Mouse (Mus musculus) kidney, postnatal 36 days (tissue): ENCODE data around the gene Arhgef25.
A peak's percentile ranks its signal among the peaks of the same experiment; 100 is the strongest.
"Not testable (repeated sequence)": the region's sequence is repeated elsewhere in the genome, so short reads cannot be mapped to it uniquely, and the experiment has no call there.

Source experiments
- DNase-seq, 2 experiments: peaks; one replicate each; pipeline ENCODE4 v3.0.0; 2021 to 2022; ENCODE audit warnings: mixed read lengths in 2 of 2

The Arhgef25 gene

DNA sequence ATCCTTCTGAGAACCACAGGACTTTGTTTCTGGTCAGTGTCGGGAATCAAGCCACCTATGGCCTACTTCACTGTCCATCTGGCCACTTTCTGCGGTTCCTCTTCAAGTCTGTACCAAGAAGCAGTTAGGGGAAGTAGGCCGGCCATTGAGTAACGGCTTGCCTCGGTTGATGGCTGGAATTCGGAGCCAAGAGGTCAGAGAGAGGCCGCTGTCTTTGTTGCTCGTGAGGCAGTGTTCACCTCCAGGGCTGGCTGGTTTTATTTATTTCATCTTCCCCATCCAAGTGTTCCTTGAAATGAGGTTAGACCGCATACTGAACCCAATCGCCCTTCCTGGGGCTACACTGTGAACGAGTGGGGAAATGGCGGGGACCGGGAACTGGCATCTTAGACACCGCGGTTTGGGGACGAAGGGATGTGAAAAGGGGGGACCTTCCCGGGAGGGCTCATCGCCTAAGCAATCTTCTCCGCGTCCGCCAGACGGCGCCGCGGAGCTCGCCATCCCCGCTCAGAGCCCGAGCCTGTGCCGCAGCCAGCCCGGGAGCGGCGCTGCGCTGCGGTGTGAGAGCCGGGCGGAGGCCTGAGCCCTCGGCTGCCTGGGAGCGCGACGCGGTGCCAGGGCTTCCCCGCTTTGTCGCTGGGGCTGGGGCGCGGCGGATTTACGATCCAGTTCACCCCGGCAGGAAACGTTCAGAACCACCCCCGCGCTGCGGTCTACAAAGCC, 25.1 kb downstream of the Arhgef25 start, which contains the start of gene B4galnt1:
Gene B4galnt1, plus strand, starts transcription at position 595 of the 723 bp plus-strand sequence.
- peak; percentile 64 to 83 for DNase-seq

DNA sequence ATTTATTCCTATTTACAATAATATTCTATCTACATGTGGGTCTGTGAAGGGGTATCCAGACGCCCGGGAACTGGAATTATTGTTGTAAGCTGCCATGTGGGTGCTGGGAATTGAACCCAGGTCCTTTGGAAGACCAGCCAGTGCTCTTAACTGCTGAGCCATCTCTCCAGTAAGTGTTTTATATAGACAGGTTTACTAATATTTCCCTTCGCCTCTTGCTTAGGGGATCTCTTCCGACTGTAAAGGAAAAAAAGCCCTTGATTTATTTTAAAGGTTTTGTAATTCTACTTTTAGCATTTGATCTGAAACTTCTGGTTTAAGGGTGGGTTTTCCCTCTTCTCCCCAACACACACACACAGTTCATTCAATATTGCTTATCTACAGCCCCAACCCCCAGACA, 25.7 kb downstream of the Arhgef25 start:
- DNase-seq, result no peak

GRCm38 (mm10) chr10:127162771-127163261, 27.1 kb downstream of the Arhgef25 start:
- not testable (repeated sequence) for DNase-seq

DNA sequence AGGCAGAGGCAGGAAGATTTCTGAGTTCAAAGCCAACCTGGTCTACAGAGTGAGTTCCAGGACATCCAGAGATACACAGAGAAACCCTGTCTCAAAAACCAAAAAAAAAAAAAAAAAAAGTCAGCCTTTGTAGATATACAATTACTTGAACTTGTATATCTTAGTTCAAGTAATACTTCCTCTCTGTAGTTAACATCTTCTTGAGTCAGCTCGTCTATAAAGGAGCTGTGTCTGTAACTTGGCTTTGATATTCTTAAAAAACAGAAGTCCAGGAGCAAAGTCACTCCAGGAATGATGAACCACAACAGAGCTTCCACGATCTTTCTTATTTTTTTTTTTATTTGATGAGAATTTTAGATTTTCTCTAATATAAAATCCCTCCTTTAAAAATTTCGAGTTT, 29.2 kb downstream of the Arhgef25 start:
- no peak for DNase-seq

DNA sequence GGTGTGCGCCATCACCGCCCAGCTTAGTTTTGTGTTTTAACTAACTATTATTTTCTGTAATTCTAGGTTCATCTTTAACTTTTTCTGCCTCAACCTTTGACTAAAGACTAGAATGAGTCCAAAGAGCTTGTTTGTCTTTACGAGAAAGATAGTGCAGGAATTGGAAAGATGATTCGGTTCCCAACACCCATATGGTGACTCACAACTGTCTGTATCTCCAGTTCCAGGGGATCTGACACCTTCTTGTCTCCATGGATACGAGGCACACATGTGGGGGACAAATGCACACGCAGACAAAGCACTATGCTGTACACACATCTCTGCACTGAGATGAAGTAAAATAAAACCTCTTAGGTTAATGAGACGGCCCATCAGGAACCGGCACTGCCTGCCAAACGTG, 29.8 kb downstream of the Arhgef25 start:
- no peak for DNase-seq

DNA sequence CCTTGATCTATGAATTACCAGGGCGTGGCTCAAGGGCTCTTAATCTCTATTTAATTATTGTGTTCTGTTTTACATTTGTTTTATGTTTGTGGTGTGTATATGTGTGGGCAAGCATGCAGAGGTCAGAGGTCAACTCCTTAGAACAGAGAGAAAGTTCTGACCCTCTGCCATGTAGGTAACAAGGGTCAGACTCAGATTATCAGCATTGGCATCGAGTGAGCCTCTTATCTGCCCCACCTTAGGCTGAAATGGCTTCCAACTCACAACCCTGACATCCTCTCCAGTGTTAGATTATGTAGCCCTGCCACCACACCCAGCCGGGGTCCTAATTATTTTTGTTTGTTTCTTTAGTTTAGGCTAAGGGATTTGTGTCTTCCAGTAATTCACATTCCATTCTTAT, 31.4 kb downstream of the Arhgef25 start:
- DNase-seq, result no peak

DNA sequence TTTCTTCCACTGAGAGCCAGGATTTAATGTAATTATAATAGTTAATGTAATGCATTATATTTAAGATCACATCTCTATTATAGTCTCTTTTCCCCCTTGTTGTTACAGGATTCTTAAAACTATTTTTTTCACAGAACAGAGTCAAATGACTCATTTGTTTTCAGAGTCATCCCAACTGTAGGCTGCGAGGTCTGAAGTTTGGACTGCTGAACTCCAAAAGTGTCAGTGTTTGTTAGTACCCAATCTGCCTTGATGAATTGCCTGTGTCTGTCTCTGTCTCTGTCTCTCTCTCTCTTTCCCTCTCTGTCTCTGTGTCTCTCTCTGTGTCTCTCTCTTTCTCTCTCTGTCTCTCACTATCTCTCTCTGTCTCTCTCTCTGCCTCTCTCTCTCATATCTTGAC, 33.4 kb downstream of the Arhgef25 start:
- DNase-seq, result no peak

GRCm38 (mm10) chr10:127156089-127156488, 33.8 kb downstream of the Arhgef25 start:
- DNase-seq, result no peak

DNA sequence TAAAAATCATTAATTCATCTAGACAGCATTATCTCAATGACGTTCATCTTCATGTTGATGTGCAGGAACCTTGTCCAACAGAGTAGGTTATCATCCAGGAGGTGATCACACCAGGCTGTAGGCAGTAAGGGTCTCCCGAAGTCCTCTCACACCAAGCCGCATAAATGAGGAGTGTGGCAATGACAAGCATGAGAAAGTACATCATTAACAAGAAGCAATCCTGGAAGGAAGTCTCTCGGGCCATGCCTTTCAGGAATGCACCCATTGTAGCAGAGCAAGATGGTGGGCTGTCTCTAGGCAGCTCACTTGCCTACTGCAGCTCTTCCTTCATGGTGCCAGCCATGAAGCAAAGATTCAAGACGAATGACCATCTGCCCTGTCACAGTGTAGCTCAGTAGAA, 35.2 kb downstream of the Arhgef25 start:
- DNase-seq, result no peak

DNA sequence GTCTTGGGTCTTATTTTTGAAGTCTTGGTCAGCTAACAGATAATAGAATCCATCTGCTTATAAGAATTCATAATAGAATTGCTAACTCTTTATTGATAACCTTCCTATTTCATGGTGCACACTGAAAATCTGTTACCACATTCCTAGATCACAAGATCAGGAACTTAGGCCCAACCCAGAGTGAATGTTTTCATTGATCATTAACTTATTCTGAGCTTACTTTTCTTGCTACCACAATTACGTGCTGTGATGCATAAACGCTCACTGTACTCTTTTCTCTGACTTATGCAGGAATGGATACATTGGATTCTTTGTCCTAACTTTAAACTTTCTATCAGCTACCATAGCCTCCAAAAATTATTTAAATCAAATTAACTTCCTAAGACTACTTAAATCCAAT, 35.6 kb downstream of the Arhgef25 start:
- no peak for DNase-seq

DNA sequence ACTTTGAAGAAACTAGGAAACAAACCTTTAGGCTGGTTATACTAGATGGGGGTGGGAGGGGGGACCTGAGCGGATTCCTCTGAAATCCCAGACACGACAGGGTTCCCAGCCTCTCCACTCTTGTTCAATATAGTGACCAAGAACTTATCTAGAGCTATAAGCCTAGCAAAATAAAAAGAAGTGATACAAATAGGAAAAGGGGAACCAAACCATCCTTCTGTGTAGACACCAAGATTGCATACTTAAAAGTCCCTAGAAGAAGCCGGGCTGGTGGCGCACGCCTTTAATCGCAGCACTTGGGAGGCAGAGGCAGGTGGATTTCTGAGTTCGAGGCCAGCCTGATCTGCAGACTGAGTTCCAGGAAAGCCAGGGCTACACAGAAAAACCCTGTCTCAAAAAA, 36.6 kb downstream of the Arhgef25 start:
- no peak for DNase-seq

GRCm38 (mm10) chr10:127152556-127152955, 37.3 kb downstream of the Arhgef25 start:
- not testable (repeated sequence) for DNase-seq

GRCm38 (mm10) chr10:127151233-127151632, 38.6 kb downstream of the Arhgef25 start:
- DNase-seq, result not testable (repeated sequence)

- peak; percentile 76 to 85 for DNase-seq
These were observed 39.4 kb downstream of the Arhgef25 start for GRCm38 (mm10) chr10:127150471-127150872.

DNA sequence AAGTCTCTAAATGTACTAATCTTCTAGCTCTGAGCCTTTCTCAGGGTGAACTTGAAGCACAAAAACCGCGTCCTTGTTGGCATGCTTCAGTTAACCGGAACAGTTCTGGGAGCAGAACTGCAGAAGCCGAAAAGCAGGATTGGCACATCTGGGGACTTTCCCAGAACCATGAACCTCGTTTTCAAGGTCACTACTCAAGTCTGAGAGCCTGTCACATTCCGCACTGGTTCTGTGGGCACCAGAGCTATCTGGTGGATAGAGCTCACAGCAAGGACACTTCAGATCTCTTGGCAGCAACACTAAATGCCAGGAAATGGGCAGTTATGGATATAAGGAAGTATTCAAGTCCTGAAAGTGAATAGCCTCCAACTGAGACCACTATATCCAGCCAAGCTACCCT, 42.7 kb downstream of the Arhgef25 start:
- peak; percentile 29 to 31 for DNase-seq

- DNase-seq, result no peak
These were observed 44.6 kb downstream of the Arhgef25 start for GRCm38 (mm10) chr10:127145303-127145702.

DNA sequence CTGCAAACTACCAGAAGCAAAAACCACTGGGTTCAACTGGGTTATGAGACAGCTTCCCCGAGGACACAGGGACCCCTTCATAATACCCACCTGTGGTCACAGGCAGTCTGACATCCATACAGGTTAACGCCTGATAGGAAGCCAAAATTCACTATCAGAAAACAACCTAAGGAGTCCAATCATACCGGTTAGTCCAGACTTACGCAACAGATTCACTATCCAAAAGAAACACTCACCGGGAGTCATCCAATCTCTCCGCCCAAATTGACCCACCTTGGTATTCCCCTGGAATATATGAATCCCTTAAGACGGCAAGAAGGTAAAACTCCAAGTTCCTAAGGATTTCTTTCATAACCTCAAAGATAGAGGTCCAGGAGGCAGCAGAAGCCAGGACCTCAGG, 45.3 kb downstream of the Arhgef25 start:
- no peak for DNase-seq

GRCm38 (mm10) chr10:127143228-127143627, 46.7 kb downstream of the Arhgef25 start:
- DNase-seq, result no peak

DNA sequence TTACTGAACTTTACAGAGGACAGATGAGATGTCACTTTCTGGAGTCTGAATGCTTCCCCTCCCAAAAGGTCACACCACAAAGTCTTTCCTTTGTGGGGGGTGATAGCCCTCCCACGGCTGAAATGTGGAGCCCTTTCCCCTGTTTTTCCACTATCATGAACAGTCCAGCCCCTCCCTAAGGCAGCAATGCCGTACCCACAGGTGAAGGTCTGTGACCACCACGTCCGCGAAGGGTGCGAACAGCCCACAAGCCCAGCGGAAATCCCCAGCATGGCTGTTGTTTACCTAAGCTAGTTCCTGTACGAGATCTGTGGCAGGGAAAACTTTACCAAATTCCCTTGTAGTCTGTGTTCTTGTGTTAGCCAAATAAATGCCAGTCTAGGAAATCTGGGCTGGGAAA, 48.4 kb downstream of the Arhgef25 start:
- no peak for DNase-seq

DNA sequence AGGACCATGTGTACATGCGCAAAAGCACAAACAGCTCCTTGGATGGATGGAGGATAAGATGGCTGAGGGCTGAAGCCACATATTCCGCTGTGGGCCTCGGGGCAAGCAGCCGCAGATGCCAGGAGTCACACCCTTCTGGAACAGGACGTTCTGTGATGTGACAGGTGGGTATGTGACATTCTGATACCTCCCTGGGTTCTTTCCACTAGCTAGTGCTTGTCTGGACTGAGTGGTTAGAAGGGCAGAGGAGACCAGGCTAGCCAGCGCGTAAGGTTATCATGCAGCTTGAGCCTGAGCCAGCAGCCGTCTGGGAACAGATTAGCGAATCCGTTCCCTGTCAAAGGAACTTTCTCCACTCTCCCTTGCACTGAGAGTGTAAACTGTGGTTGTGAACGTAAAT, 48.9 kb downstream of the Arhgef25 start:
- DNase-seq, result no peak

GRCm38 (mm10) chr10:127138328-127139141, 51.3 kb downstream of the Arhgef25 start:
- DNase-seq, result no peak

- DNase-seq, result no peak
These were observed 52.0 kb downstream of the Arhgef25 start for GRCm38 (mm10) chr10:127137896-127138295.

- no peak for DNase-seq
These were observed 53.4 kb downstream of the Arhgef25 start for GRCm38 (mm10) chr10:127136510-127136909.
